Mouse (Mus musculus): ENCODE data around the gene Cfap157.

DNA sequence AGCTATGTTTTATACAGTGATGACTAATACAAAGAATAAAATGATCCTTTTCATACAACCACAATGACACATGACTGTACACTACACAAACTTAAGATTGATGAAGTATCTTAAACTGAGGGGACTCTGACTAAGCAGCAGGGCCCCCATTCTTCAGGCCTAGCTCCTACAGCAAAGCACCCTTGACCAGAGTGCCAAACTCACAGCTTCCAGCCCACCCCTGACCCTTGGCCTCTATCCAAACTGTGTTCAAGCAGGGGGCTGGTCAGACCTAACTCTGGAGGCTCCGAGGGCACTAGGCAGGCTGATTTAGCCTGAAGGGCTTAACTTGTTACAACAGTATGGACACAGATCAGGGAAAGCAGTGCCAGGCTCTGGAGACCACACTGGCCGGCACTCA is 4.4 kb upstream of the Cfap157 start:
- TF ChIP-seq POLR2A (IDR thresholded peaks at IDR 0.05; ENCODE audit: insufficient read depth, low read length) (no peak), CTCF (IDR thresholded peaks at IDR 0.05; ENCODE audit: low read depth, low read length) (no peak)

Data from ES-Bruce4 (cell line).